Mouse (Mus musculus): Measurements from ENCODE around the gene Ppp5c. TPM values are rescaled to one million over a fixed set of nuclear protein-coding genes. Genes with fewer than 3 reads are reported as not detected.

Ppp5c gene
- polyA plus RNA-seq, 1 experiment from 2014 or later, result 110 TPM

DNA sequence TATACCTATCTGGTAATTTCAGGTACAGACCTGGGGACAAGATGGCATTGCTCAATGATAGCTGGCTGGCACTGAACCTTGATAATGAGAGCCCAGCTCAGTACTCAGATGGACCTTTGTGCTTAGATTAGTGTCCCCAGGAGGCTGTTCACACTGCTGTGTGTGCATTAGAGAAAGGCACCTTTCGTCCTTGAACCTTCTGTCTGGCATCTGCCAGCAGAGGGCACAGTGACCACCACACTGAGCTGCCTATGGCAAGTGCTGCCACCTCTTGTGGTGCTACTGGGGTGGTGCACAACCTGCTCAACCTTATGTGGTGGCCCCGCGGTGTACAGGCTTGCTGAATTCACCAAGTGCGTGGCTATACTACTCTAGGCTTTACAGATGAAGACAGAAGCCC is 20.4 kb downstream of the Ppp5c start:
- no peaks in the 10 kb centered on the region for H3K9me3 ChIP-seq
- no peak overlapping the region for H3K9ac ChIP-seq
- 82% methylated on average over 4 of the region's 4 CpGs for WGBS
- no peak for ATAC-seq (ENCODE audit: borderline replicate concordance, extremely low read depth, low FRiP score, low TSS enrichment)
- H3K27ac ChIP-seq, result no peak overlapping the region
- peaks cover 6% of the 10 kb centered on the region; the same call in 1 of the 2 replicates for H3K4me1 ChIP-seq
- H3K4me2 ChIP-seq, result no peak overlapping the region
- no peaks in the 10 kb centered on the region for H3K27me3 ChIP-seq
- H3K4me3 ChIP-seq, result no peak overlapping the region
- H3K36me3 ChIP-seq, result peaks cover 88% of the 10 kb centered on the region

DNA sequence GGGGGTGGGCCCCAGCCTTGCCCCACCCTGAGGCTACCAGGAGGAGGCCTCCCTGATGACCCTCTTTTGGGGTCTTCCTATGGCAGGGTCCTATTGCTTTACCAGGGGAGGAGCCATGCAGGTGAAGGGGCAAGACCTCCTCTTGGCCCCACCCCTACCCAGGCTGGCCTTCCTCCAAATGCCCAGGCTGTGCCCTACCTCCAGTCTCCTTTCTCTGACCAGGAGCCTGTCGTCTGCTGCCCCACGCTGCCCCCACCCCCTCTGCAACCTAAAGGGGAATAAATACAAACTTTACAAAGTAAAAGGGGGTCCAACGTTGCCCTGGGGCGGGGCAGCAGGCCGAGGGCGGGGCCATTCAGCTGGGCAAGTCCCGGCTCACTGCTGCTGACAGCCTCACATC is 23.0 kb downstream of the Ppp5c start:
- whole genome bisulfite sequencing, result 78% methylated on average over 7 of the region's 7 CpGs
- H3K9me3 ChIP-seq, result no peaks in the 10 kb centered on the region
- H3K4me2 ChIP-seq, result no peak overlapping the region
- peaks cover 6% of the 10 kb centered on the region; the same call in 1 of the 2 replicates for H3K4me1 ChIP-seq
- H3K27me3 ChIP-seq, result no peaks in the 10 kb centered on the region
- H3K9ac ChIP-seq, result no peak overlapping the region
- no peak for ATAC-seq (ENCODE audit: borderline replicate concordance, extremely low read depth, low FRiP score, low TSS enrichment)
- no peak overlapping the region for H3K4me3 ChIP-seq
- H3K27ac ChIP-seq, result no peak overlapping the region
- peaks cover 81% of the 10 kb centered on the region for H3K36me3 ChIP-seq

DNA sequence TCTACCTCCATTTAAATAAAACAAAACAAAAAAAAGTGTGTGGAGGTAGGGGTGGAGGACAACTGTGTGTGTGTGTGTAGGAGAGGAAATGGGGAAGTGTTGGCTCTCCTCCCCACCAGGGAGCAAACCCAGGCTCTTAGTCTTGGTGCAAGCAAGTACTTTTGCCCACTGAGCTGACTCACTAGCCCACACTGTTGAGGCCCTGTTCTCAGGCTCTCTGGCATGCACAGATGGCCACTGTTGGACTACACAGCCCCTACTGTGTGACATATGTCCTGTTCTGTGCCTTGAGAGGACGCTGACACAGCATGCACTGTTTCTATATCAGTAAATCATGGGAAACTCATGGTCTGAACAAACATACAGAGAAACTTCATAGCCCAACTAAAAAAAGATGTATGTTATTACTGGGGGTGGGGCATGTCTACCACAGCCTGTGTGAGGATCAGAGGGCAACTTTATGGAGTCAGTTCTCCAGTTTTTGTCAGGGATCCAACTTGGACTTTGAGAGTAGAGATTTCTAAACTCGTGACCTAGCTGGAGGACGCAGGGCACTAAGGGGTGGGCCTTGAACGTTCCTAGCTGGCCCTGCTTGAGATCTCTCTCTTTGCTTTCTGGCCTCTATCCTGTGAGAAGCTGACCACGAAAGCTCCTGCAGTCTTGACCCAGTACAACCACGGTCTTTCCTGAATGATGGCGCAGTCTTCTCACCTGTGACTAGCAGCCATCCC is 24.3 kb downstream of the Ppp5c start:
- no peak overlapping the region for H3K4me3 ChIP-seq
- H3K9ac ChIP-seq, result no peak overlapping the region
- peaks cover 11% of the 10 kb centered on the region; the same call in 1 of the 2 replicates for H3K4me1 ChIP-seq
- no peaks in the 10 kb centered on the region for H3K9me3 ChIP-seq
- H3K36me3 ChIP-seq, result peaks cover 76% of the 10 kb centered on the region
- no peak for ATAC-seq (ENCODE audit: borderline replicate concordance, extremely low read depth, low FRiP score, low TSS enrichment)
- H3K27ac ChIP-seq, result peak overlapping the region; percentile 38; the same call in 1 of the 2 replicates
- H3K4me2 ChIP-seq, result no peak overlapping the region
- H3K27me3 ChIP-seq, result no peaks in the 10 kb centered on the region
- 67% methylated on average over 7 of the region's 7 CpGs for WGBS

DNA sequence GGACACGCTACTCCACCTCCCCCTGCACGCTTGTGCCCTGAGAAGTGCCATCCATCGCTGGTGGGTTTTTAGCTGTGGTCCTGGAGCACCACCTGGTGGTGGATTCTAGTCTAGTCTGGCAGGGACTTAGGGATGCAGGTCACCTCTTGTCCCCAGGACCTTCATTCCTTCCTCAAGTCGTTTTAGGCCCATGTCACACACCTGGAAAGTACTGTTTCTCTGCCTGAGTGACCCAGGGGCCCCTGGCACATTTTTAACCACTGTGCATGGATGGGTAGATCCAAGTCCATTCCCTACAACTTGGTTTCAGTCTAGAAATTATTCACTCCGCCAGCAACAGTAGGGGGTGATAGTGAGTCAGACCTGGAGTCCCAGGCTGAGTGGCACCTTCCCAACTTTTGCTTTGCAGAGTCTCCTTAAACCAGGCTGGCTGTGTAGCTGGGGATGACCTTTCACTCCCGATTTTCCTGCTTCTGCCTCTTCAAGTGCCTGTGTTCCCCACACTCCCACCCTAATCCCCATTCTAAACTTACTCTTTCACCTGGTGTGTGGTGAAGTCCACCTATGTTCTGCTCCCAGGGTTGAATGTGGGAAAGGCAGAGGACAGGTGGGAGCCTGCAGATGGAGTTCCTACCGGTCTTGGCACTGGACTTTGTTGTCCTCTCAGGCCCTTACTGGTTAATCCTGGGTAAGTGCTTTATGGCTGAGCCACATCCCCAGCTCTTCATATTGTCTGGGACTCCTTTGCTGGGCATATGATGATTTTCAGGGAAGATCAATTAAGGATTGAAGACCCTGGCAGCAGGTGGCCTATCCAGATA is 25.1 kb downstream of the Ppp5c start:
- H3K4me3 ChIP-seq, result no peak overlapping the region
- peaks cover 76% of the 10 kb centered on the region for H3K36me3 ChIP-seq
- H3K4me2 ChIP-seq, result no peak overlapping the region
- no peak overlapping the region for H3K27ac ChIP-seq
- peaks cover 19% of the 10 kb centered on the region; the same call in 1 of the 2 replicates for H3K4me1 ChIP-seq
- WGBS, result 13% methylated on average over 7 of the region's 7 CpGs
- no peaks in the 10 kb centered on the region for H3K9me3 ChIP-seq
- peak; percentile 51; the same call in 1 of the 2 replicates for ATAC-seq (ENCODE audit: borderline replicate concordance, extremely low read depth, low FRiP score, low TSS enrichment)
- no peak overlapping the region for H3K9ac ChIP-seq
- H3K27me3 ChIP-seq, result no peaks in the 10 kb centered on the region

DNA sequence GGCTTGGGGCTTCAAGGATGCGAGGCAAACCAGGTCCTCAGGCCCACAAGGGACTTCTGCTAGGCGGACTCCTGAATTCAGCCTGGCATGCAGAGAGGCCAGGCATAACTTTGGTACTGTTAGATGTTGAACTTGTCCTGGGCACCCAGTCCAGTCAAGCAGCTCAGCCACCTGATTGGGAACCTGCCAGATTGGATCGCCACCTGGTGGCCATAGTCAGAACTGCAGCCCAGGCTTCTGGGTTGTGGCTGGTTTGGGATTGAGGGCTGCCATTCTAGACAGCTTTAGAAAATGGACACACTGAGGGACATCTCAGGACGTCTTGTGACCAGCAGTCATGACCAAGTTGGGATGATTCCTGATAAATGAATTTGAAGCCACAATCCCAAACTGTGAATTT is 28.1 kb downstream of the Ppp5c start:
- ATAC-seq (ENCODE audit: borderline replicate concordance, extremely low read depth, low FRiP score, low TSS enrichment), result no peak
- H3K4me3 ChIP-seq, result no peak overlapping the region
- H3K9me3 ChIP-seq, result no peaks in the 10 kb centered on the region
- no peak overlapping the region for H3K27ac ChIP-seq
- WGBS, result 27% methylated on average over 4 of the region's 4 CpGs
- peaks cover 47% of the 10 kb centered on the region for H3K4me1 ChIP-seq
- H3K4me2 ChIP-seq, result no peak overlapping the region
- no peak overlapping the region for H3K9ac ChIP-seq
- no peaks in the 10 kb centered on the region for H3K27me3 ChIP-seq
- peaks cover 61% of the 10 kb centered on the region for H3K36me3 ChIP-seq

DNA sequence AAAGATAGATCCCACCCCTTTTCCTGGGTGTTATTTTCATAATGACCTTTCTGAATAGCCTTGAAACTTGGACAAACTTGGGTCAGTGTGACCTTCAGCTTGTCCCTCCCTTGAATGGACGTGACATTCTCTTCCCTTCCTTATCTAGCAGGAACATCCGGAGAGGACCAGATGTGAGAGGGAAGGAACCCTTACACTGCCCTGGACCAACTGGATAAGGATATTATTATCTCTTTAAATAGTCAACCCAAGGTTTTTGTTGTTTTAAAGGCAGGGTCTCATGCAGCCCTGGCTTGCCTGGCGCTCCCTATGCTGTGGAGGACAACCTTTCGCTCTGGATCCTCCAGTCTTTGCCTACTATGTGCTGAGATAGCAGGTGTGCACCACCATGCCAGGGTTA is 28.5 kb downstream of the Ppp5c start:
- no peak for ATAC-seq (ENCODE audit: borderline replicate concordance, extremely low read depth, low FRiP score, low TSS enrichment)
- 49% methylated on average over 4 of the region's 4 CpGs for WGBS
- no peak overlapping the region for H3K4me2 ChIP-seq
- no peaks in the 10 kb centered on the region for H3K9me3 ChIP-seq
- H3K27ac ChIP-seq, result no peak overlapping the region
- no peak overlapping the region for H3K9ac ChIP-seq
- H3K36me3 ChIP-seq, result peaks cover 57% of the 10 kb centered on the region
- H3K27me3 ChIP-seq, result no peaks in the 10 kb centered on the region
- H3K4me1 ChIP-seq, result peaks cover 47% of the 10 kb centered on the region
- H3K4me3 ChIP-seq, result no peak overlapping the region

DNA sequence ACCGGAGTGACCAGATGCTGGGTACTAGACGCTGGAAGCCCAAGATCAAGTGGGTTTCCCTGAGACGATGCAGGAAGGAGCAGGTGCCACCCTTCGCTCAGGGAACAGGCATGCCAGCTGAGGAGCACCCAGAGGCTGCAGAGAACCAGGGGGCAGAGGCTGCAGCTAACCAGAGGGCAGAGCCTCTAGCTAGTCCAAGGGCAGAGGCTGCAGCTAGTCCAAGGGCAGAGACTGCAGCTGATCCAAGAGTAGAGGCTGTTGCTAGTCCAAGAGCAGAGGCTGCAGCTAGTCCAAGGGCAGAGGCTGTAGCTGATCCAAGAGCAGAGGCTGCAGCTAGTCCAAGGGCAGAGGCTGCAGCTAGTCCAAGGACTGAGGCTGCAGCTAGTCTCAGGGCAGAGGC is 32.4 kb downstream of the Ppp5c start:
- Histone ChIP-seq H3K27me3 (no peaks in the 10 kb centered on the region), H3K9me3 (no peaks in the 10 kb centered on the region), H3K27ac (no peak overlapping the region), H3K4me1 (peaks cover 66% of the 10 kb centered on the region), H3K36me3 (peaks cover 37% of the 10 kb centered on the region), H3K4me2 (peak overlapping the region; percentile 78), H3K4me3 (peak overlapping the region; percentile 72), H3K9ac (peak overlapping the region; percentile 82)
- ATAC-seq (ENCODE audit: borderline replicate concordance, extremely low read depth, low FRiP score, low TSS enrichment), result no peak
- 71% methylated on average over 4 of the region's 4 CpGs for WGBS

DNA sequence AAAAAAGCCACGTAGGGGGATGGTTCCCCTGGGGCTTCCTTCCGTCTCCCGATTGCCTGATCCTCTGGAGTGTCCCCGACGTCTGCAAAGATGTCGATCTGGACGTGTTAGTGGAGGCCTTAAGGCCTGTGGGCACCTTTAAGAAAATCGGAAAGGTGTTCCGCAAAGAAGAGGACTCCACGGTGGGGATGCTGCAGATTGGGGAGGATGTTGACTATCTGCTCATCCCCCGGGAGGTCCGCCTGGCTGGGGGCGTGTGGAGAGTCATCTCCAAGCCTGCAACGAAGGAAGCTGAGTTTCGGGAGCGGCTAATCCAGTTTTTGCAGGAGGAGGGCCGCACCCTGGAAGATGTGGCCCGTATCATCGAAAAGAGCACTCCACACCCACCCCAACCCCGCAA is 33.3 kb downstream of the Ppp5c start:
- H3K4me2 ChIP-seq, result peak overlapping the region; percentile 78
- H3K27ac ChIP-seq, result peak overlapping the region; percentile 92
- H3K27me3 ChIP-seq, result no peaks in the 10 kb centered on the region
- peaks cover 71% of the 10 kb centered on the region for H3K4me1 ChIP-seq
- peak overlapping the region; percentile 82 for H3K9ac ChIP-seq
- no peaks in the 10 kb centered on the region for H3K9me3 ChIP-seq
- peak overlapping the region; percentile 72 for H3K4me3 ChIP-seq
- ATAC-seq (ENCODE audit: borderline replicate concordance, extremely low read depth, low FRiP score, low TSS enrichment), result no peak
- WGBS, result 3% methylated on average over 20 of the region's 20 CpGs
- peaks cover 28% of the 10 kb centered on the region for H3K36me3 ChIP-seq

DNA sequence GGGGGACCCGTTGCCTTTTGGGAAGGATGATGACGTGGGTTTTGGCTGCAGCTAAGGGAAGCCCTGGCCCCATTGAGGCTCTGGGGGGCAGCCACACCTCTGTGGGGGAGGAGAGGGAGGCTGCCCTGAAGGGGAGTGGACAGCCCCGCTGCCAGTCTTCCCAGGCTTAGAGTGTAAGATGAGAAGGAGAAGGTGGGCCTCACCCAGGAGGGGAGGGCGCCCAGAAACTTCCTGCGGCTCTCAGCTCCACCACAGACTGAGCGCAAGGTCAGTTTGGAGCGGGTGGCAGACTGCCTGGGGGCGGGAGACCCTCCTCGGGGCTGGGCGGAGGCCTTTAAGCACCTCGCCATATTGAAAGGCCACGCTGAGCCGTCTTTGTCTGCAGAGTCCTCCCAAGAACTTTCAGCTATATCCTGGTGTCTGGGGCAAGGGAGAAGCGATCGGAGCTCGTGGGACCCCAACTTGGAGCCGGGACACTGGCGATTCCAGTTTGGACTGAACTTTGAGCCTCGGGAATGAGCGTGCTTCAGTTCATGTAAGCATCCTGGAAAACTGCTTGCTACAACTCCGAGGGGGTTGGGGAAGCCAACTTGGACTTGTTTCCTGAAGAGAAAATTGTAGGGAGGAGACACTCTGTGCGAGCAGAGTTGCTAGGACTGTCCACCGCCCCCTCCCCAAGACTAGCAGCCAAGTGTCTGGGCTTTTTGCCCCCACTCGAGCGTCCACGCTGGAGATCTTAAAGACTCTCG is 33.9 kb downstream of the Ppp5c start:
- Histone ChIP-seq H3K36me3 (peaks cover 25% of the 10 kb centered on the region), H3K27ac (peak overlapping the region; percentile 92), H3K4me1 (peaks cover 68% of the 10 kb centered on the region), H3K27me3 (no peaks in the 10 kb centered on the region), H3K9ac (peak overlapping the region; percentile 82), H3K4me3 (peak overlapping the region; percentile 72), H3K4me2 (peak overlapping the region; percentile 78), H3K9me3 (no peaks in the 10 kb centered on the region)
- WGBS, result under 1% methylated on average over 27 of the region's 27 CpGs
- ATAC-seq (ENCODE audit: borderline replicate concordance, extremely low read depth, low FRiP score, low TSS enrichment), result peak; percentile 96

DNA sequence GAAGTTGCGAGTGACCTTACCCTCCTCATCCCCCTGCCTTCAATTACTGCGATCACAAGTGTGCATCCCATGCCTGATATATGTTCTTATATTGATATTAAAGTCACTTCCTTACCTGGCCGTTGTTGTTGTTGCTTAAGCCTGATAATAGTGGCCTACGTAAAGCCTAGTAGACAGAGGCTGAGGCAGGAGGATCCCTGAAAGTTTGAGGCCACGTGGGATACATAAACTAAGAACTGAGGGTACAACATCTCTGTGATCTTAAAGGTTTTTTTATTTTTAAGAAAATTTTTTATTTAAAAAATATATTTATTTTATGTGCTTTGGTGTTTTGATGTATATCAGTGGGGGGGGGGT is 35.3 kb downstream of the Ppp5c start, which contains the start of gene Ccdc8:
TSS of gene Ccdc8 (plus strand) at position 258 of the 357 bp plus-strand sequence.
- Histone ChIP-seq H3K27ac (peak within 1 kb of the TSS; percentile 92), H3K4me3 (peak within 1 kb of the TSS; percentile 72), H3K4me1 (peaks cover 65% of the 10 kb centered on the region), H3K27me3 (no peaks in the 10 kb centered on the region), H3K9ac (peak within 1 kb of the TSS; percentile 82; the same call in 1 of the 2 replicates), H3K4me2 (peak within 1 kb of the TSS; percentile 78), H3K36me3 (peaks cover 13% of the 10 kb centered on the region), H3K9me3 (no peaks in the 10 kb centered on the region)
- no peak for ATAC-seq (ENCODE audit: borderline replicate concordance, extremely low read depth, low FRiP score, low TSS enrichment)
- 86% methylated on average over 5 of the region's 5 CpGs for whole genome bisulfite sequencing

DNA sequence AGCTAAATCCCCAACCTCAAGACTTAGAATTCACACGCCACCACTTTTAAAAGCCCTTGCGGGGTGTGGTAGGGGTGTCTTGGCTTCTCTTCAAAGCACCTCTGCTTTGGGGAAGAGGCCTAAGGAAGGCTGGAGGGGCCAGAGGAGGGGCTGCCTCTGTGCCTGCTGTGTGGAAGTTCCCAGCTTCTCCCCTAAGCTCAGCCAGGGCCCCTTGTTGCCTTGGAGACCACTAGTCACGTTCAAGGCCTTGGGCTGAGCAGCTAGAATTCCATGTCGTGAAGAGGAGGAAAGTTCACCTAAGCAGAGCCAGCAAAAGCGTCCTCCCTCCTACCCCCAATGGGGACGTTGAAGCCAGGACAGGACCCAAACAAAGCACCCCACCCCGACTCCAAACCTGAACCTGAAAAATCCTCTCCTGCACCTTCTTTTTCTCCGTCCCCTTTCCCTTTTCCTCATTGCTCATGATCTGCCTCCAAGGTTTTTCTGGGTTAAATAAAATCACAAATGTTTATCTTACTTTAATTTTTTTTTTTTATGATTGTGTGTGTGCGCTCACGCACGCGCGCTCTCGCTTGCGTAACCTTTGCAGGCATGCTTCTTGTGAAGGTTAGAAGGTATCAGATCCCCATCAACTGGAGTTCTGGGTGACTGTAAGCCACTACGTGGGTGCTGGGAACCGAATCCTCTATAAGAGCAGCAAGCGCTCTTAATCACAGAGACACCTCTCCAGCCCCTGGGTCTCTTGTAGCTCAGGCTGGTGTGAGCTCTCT is 35.9 kb downstream of the Ppp5c start:
- H3K4me3 ChIP-seq, result no peak overlapping the region
- H3K9ac ChIP-seq, result peak overlapping the region; percentile 27; the same call in 1 of the 2 replicates
- H3K9me3 ChIP-seq, result no peaks in the 10 kb centered on the region
- peak overlapping the region; percentile 36 for H3K4me2 ChIP-seq
- peak overlapping the region; percentile 92 for H3K27ac ChIP-seq
- peak; percentile 55 for ATAC-seq (ENCODE audit: borderline replicate concordance, extremely low read depth, low FRiP score, low TSS enrichment)
- WGBS, result 33% methylated on average over 18 of the region's 18 CpGs
- peaks cover 62% of the 10 kb centered on the region for H3K4me1 ChIP-seq
- H3K36me3 ChIP-seq, result peaks cover 9% of the 10 kb centered on the region; the same call in 1 of the 2 replicates
- H3K27me3 ChIP-seq, result no peaks in the 10 kb centered on the region
